Mouse (Mus musculus): ENCODE data around the gene Stard8. TPM values are rescaled to one million over a fixed set of nuclear protein-coding genes. Genes with fewer than 3 reads are reported as not detected.
"Not testable (repeated sequence)": the region's sequence is repeated elsewhere in the genome, so short reads cannot be mapped to it uniquely, and the experiment has no call there.

Stard8 gene
- polyA plus RNA-seq, 1 experiment = 2.4 TPM

- H3K4me1 ChIP-seq = peaks cover 12% of the 10 kb centered on the region
- peaks cover 82% of the 10 kb centered on the region for H3K36me3 ChIP-seq (replicated peaks; ENCODE audit: low read length)
- H3K4me3 ChIP-seq (replicated peaks) = no peak overlapping the region
- TF ChIP-seq FLI1 (IDR thresholded peaks at IDR 0.05; ENCODE audit: low read length) = no peak
- TF ChIP-seq GATA1 (IDR thresholded peaks at IDR 0.05; ENCODE audit: borderline replicate concordance, low read length) = no peak
- H3K9me3 ChIP-seq = no peaks in the 10 kb centered on the region
- peaks cover 41% of the 10 kb centered on the region for H3K27me3 ChIP-seq (replicated peaks)
These were observed 62.5 kb downstream of the Stard8 start for GRCm38 (mm10) chrX:99065582-99065981.

GRCm38 (mm10) chrX:99066550-99066949 is 63.5 kb downstream of the Stard8 start:
- peaks cover 46% of the 10 kb centered on the region for H3K27me3 ChIP-seq (replicated peaks)
- TF ChIP-seq FLI1 (IDR thresholded peaks at IDR 0.05; ENCODE audit: low read length) (no peak), GATA1 (IDR thresholded peaks at IDR 0.05; ENCODE audit: borderline replicate concordance, low read length) (no peak)
- peaks cover 12% of the 10 kb centered on the region for H3K4me1 ChIP-seq
- no peaks in the 10 kb centered on the region for H3K9me3 ChIP-seq
- peaks cover 89% of the 10 kb centered on the region for H3K36me3 ChIP-seq (replicated peaks; ENCODE audit: low read length)
- no peak overlapping the region for H3K4me3 ChIP-seq (replicated peaks)

- Histone ChIP-seq H3K27me3 (replicated peaks) (peaks cover 43% of the 10 kb centered on the region), H3K4me3 (replicated peaks) (no peak overlapping the region), H3K4me1 (peaks cover 12% of the 10 kb centered on the region), H3K9me3 (no peaks in the 10 kb centered on the region), H3K36me3 (replicated peaks; ENCODE audit: low read length) (peaks cover 90% of the 10 kb centered on the region)
- TF ChIP-seq FLI1 (IDR thresholded peaks at IDR 0.05; ENCODE audit: low read length) = no peak
- TF ChIP-seq GATA1 (IDR thresholded peaks at IDR 0.05; ENCODE audit: borderline replicate concordance, low read length) = no peak
These were observed 64.2 kb downstream of the Stard8 start for GRCm38 (mm10) chrX:99067232-99067631.

- no peak overlapping the region for H3K4me3 ChIP-seq (replicated peaks)
- H3K36me3 ChIP-seq (replicated peaks; ENCODE audit: low read length) = peaks cover 90% of the 10 kb centered on the region
- no peak for TF ChIP-seq FLI1 (IDR thresholded peaks at IDR 0.05; ENCODE audit: low read length)
- peaks cover 15% of the 10 kb centered on the region for H3K4me1 ChIP-seq
- H3K9me3 ChIP-seq = no peaks in the 10 kb centered on the region
- H3K27me3 ChIP-seq (replicated peaks) = peaks cover 45% of the 10 kb centered on the region
These were observed 64.7 kb downstream of the Stard8 start for GRCm38 (mm10) chrX:99067671-99068151.

GRCm38 (mm10) chrX:99071188-99071587 is 68.1 kb downstream of the Stard8 start:
- Histone ChIP-seq H3K4me3 (replicated peaks) (no peak overlapping the region), H3K9me3 (no peaks in the 10 kb centered on the region), H3K27me3 (replicated peaks) (peaks cover 40% of the 10 kb centered on the region), H3K4me1 (peaks cover 12% of the 10 kb centered on the region), H3K36me3 (replicated peaks; ENCODE audit: low read length) (peaks cover 70% of the 10 kb centered on the region)
- no peak for TF ChIP-seq GATA1 (IDR thresholded peaks at IDR 0.05; ENCODE audit: borderline replicate concordance, low read length)

GRCm38 (mm10) chrX:99072596-99072995 is 69.5 kb downstream of the Stard8 start:
- Histone ChIP-seq H3K9me3 (no peaks in the 10 kb centered on the region), H3K27me3 (replicated peaks) (peaks cover 34% of the 10 kb centered on the region), H3K36me3 (replicated peaks; ENCODE audit: low read length) (peaks cover 61% of the 10 kb centered on the region), H3K4me1 (peaks cover 4% of the 10 kb centered on the region; the same call in 1 of the 2 replicates), H3K4me3 (replicated peaks) (no peak overlapping the region)
- TF ChIP-seq GATA1 (IDR thresholded peaks at IDR 0.05; ENCODE audit: borderline replicate concordance, low read length) = no peak

GRCm38 (mm10) chrX:99075111-99075510 is 72.1 kb downstream of the Stard8 start:
- Histone ChIP-seq H3K9me3 (no peaks in the 10 kb centered on the region), H3K4me1 (peaks cover 4% of the 10 kb centered on the region; the same call in 1 of the 2 replicates), H3K36me3 (replicated peaks; ENCODE audit: low read length) (peaks cover 38% of the 10 kb centered on the region), H3K4me3 (replicated peaks) (no peak overlapping the region), H3K27me3 (replicated peaks) (peaks cover 25% of the 10 kb centered on the region)
- TF ChIP-seq GATA1 (IDR thresholded peaks at IDR 0.05; ENCODE audit: borderline replicate concordance, low read length) = no peak

GRCm38 (mm10) chrX:99076460-99076859 is 73.4 kb downstream of the Stard8 start:
- TF ChIP-seq FLI1 (IDR thresholded peaks at IDR 0.05; ENCODE audit: low read length) = no peak
- no peak for TF ChIP-seq GATA1 (IDR thresholded peaks at IDR 0.05; ENCODE audit: borderline replicate concordance, low read length)
- H3K4me3 ChIP-seq (replicated peaks) = no peak overlapping the region
- H3K36me3 ChIP-seq (replicated peaks; ENCODE audit: low read length) = peaks cover 24% of the 10 kb centered on the region
- peaks cover 18% of the 10 kb centered on the region for H3K27me3 ChIP-seq (replicated peaks)
- peaks cover 4% of the 10 kb centered on the region; the same call in 1 of the 2 replicates for H3K4me1 ChIP-seq
- no peaks in the 10 kb centered on the region for H3K9me3 ChIP-seq

GRCm38 (mm10) chrX:99078374-99078892 is 75.4 kb downstream of the Stard8 start:
- H3K27me3 ChIP-seq (replicated peaks) = peaks cover 11% of the 10 kb centered on the region
- H3K4me3 ChIP-seq (replicated peaks); H3K4me1 ChIP-seq; H3K36me3 ChIP-seq (replicated peaks; ENCODE audit: low read length); H3K9me3 ChIP-seq: not testable (repeated sequence)

GRCm38 (mm10) chrX:99092704-99093103 is 89.7 kb downstream of the Stard8 start:
- Histone ChIP-seq H3K9me3 (no peaks in the 10 kb centered on the region), H3K27me3 (replicated peaks) (peaks cover 55% of the 10 kb centered on the region), H3K36me3 (replicated peaks; ENCODE audit: low read length) (no peaks in the 10 kb centered on the region), H3K4me1 (no peaks in the 10 kb centered on the region), H3K4me3 (replicated peaks) (no peak overlapping the region)
- no peak for TF ChIP-seq GATA1 (IDR thresholded peaks at IDR 0.05; ENCODE audit: borderline replicate concordance, low read length)
- TF ChIP-seq FLI1 (IDR thresholded peaks at IDR 0.05; ENCODE audit: low read length) = no peak

GRCm38 (mm10) chrX:99111088-99111724 is 108.2 kb downstream of the Stard8 start:
- Histone ChIP-seq H3K9me3 (peaks cover 11% of the 10 kb centered on the region), H3K27me3 (replicated peaks) (peaks cover 28% of the 10 kb centered on the region)
- H3K4me3 ChIP-seq (replicated peaks); H3K36me3 ChIP-seq (replicated peaks; ENCODE audit: low read length); H3K4me1 ChIP-seq: not testable (repeated sequence)

All from megakaryocyte, embryonic 14.5 days (primary cell).